In the genomic region with DNA sequence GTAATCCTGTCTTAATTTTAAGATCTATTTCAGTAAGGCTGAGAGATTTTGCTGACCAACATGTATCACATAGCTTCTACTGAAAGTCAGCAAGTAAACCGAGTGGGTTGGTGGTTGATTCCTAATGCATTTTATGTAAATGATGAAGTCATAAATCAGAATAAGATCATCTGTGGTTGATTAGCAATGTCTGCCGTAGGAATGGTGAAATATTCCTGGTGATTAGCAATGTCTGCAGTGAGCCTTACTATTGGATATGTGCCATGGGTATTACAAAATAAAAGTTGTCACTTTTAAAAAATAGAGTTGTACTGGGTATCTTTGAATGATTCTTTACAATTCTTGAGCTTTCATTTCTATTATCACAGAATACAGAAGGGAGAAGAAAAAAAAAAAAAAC, we compare ENCODE assay signal across 26 mouse cellular contexts. TPM values are rescaled to one million over a fixed set of nuclear protein-coding genes. Genes with fewer than 3 reads are reported as not detected.
DNase-seq lines count a peak whose midpoint lies in the region; ATAC-seq and TF ChIP-seq lines count a peak whose summit lies in the region.
"Had no signal": no experiment of that assay in that cellular context is flagged by ENCODE, and none has a peak within 500 bp of the region (broad histone marks: within the 10 kb centered on the region; RNA-seq: fewer than 3 reads in every experiment).

No protein-coding gene starts in this region.

- peak; percentile 63 for DNase-seq in liver, adult 2 months (ENCODE audit: extremely low read depth, low read depth, low spot score)
- DNase-seq in liver, postnatal 0 days = no peak
- peak; percentile 37 for DNase-seq in lung, postnatal 0 days (ENCODE audit: low spot score)
- DNase-seq in lung, postnatal 36 days = no peak
- peak; percentile 58 for DNase-seq in adipocyte (ENCODE audit: low spot score)
- DNase-seq: adrenal gland, adult 2 months; adrenal gland, postnatal 10 days; adrenal gland, postnatal 25 days; cerebellum, adult 11-12 months; cerebellum, adult 2 months; cerebellum, adult 9-10 months; cerebellum, postnatal 10 days; cerebellum, postnatal 36 days; embryo, embryonic 11 days had no signal

- no peak for TF ChIP-seq EP300 in liver, postnatal 0 days (IDR thresholded peaks at IDR 0.05; ENCODE audit: low read depth)
- no peak for TF ChIP-seq EP300 in lung, postnatal 0 days (IDR thresholded peaks at IDR 0.05)

- H3K36me3 ChIP-seq in liver, adult 2 months (ENCODE audit: control insufficient read depth, insufficient read depth, low read length) = no peaks in the 10 kb centered on the region
- H3K36me3 ChIP-seq in liver, postnatal 0 days (replicated peaks; ENCODE audit: insufficient read depth, low read length) = no peaks in the 10 kb centered on the region
- H3K36me3 ChIP-seq in lung, postnatal 0 days (ENCODE audit: insufficient read depth, low read length) = no peaks in the 10 kb centered on the region
- H3K36me3 ChIP-seq: embryonic facial prominence, embryonic 13.5 days; embryonic facial prominence, embryonic 15.5 days; forebrain, embryonic 10.5 days; forebrain, embryonic 12.5 days had no signal

- TF ChIP-seq CTCF in liver, adult 2 months (IDR thresholded peaks at IDR 0.05; ENCODE audit: low read depth, low read length) = no peak
- TF ChIP-seq CTCF in liver, postnatal 0 days (IDR thresholded peaks at IDR 0.05; ENCODE audit: low read depth) = no peak
- no peak for TF ChIP-seq CTCF in lung, postnatal 0 days (IDR thresholded peaks at IDR 0.05)

- H3K27me3 ChIP-seq in liver, adult 2 months (ENCODE audit: control insufficient read depth, insufficient read depth, low read length) = no peaks in the 10 kb centered on the region
- H3K27me3 ChIP-seq in liver, postnatal 0 days (ENCODE audit: insufficient read depth, low read length) = no peaks in the 10 kb centered on the region
- H3K27me3 ChIP-seq in lung, postnatal 0 days (replicated peaks; ENCODE audit: insufficient read depth, low read length) = no peaks in the 10 kb centered on the region
- H3K27me3 ChIP-seq: embryonic facial prominence, embryonic 13.5 days; embryonic facial prominence, embryonic 15.5 days; forebrain, embryonic 12.5 days; Patski had no signal

- no peak overlapping the region for H3K4me3 ChIP-seq in liver, adult 2 months (ENCODE audit: insufficient read depth, low read depth, low read length)
- no peak overlapping the region for H3K4me3 ChIP-seq in liver, postnatal 0 days (ENCODE audit: low read depth, low read length)
- no peak overlapping the region for H3K4me3 ChIP-seq in lung, postnatal 0 days (ENCODE audit: low read depth, low read length)
- H3K4me3 ChIP-seq: embryonic facial prominence, embryonic 13.5 days; embryonic facial prominence, embryonic 15.5 days; erythroblast, embryonic 14.5 days; forebrain, embryonic 10.5 days; forebrain, embryonic 12.5 days had no signal

- H3K4me1 ChIP-seq in liver, adult 2 months (ENCODE audit: control insufficient read depth, insufficient read depth, low read length) = peaks cover 22% of the 10 kb centered on the region
- peaks cover 9% of the 10 kb centered on the region for H3K4me1 ChIP-seq in liver, postnatal 0 days (ENCODE audit: insufficient read depth)
- H3K4me1 ChIP-seq in lung, postnatal 0 days (ENCODE audit: insufficient read depth, low read depth, low read length) = peaks cover 3% of the 10 kb centered on the region; the same call in 1 of the 2 replicates

- TF ChIP-seq POLR2A in liver, adult 2 months (IDR thresholded peaks at IDR 0.05; ENCODE audit: extremely low read depth, insufficient read depth, low read length) = no peak

- no peak for ATAC-seq in liver, postnatal 0 days
- ATAC-seq in lung, postnatal 0 days = no peak
- no peak for ATAC-seq in monocyte, adult 5-6 weeks (replicated peaks; ENCODE audit: insufficient number of reproducible peaks, low FRiP score, low TSS enrichment, poor library complexity, severe bottlenecking)
- ATAC-seq: activated CD4-positive, CD25-positive, alpha-beta regulatory T cell, adult 4 months; forebrain, embryonic 14.5 days; forebrain, embryonic 16.5 days; Patski had no signal

- no peaks in the 10 kb centered on the region for H3K79me2 ChIP-seq in liver, adult 2 months (ENCODE audit: control insufficient read depth, insufficient read depth, low read length)

- H3K9me3 ChIP-seq in liver, postnatal 0 days (ENCODE audit: low read length) = no peaks in the 10 kb centered on the region
- no peaks in the 10 kb centered on the region for H3K9me3 ChIP-seq in lung, postnatal 0 days (ENCODE audit: low read length)
- H3K9me3 ChIP-seq: embryonic facial prominence, embryonic 13.5 days; embryonic facial prominence, embryonic 15.5 days; forebrain, embryonic 10.5 days; forebrain, embryonic 12.5 days had no signal

- H3K9ac ChIP-seq in liver, adult 2 months (ENCODE audit: low read depth, low read length) = no peak overlapping the region
- H3K9ac ChIP-seq in liver, postnatal 0 days (replicated peaks) = no peak overlapping the region
- H3K9ac ChIP-seq in lung, postnatal 0 days (replicated peaks; ENCODE audit: low read depth) = no peak overlapping the region
- H3K9ac ChIP-seq: embryonic facial prominence, embryonic 13.5 days; embryonic facial prominence, embryonic 15.5 days; forebrain, embryonic 12.5 days had no signal

- H3K27ac ChIP-seq in liver, adult 2 months (replicated peaks; ENCODE audit: insufficient read depth, low read depth, low read length) = no peak overlapping the region
- no peak overlapping the region for H3K27ac ChIP-seq in liver, postnatal 0 days (ENCODE audit: low read depth)
- no peak overlapping the region for H3K27ac ChIP-seq in lung, postnatal 0 days (ENCODE audit: low read length)
- H3K27ac ChIP-seq: embryonic facial prominence, embryonic 13.5 days; embryonic facial prominence, embryonic 15.5 days; forebrain, embryonic 10.5 days; forebrain, embryonic 12.5 days had no signal

- 50% methylated on average over 2 of the region's 2 CpGs for WGBS in liver, adult 2 months
- 75% methylated on average over 2 of the region's 2 CpGs for WGBS in liver, postnatal 0 days (ENCODE audit: insufficient replicate concordance)
- WGBS in lung, postnatal 0 days = 51% methylated on average over 2 of the region's 2 CpGs

- no peak overlapping the region for H3K4me2 ChIP-seq in liver, postnatal 0 days (ENCODE audit: low read depth, low read length)
- H3K4me2 ChIP-seq in lung, postnatal 0 days (replicated peaks; ENCODE audit: low read depth, low read length) = no peak overlapping the region
- H3K4me2 ChIP-seq: embryonic facial prominence, embryonic 13.5 days; embryonic facial prominence, embryonic 15.5 days; forebrain, embryonic 12.5 days had no signal

RNA-seq across cellular contexts. Expression of gene Sox9, which starts 39.5 kb away (rescaled TPM):
- total RNA-seq in liver, adult 2 months (2014; rRNA removed) = 0.18 and 0.34 TPM in 2 replicates
- polyA plus RNA-seq in liver, adult 2 months (2012; rRNA removed) = 1.8 and 2.5 TPM in 2 replicates
- polyA plus RNA-seq in liver, postnatal 0 days (2015; fragmentation: Nextera tagmentation; extraction: Ambion mirVana) = 2.5 TPM in 2 replicates
- polyA plus RNA-seq in lung, postnatal 0 days (2015; fragmentation: Nextera tagmentation; extraction: Ambion mirVana) = 8.5 and 9.0 TPM in 2 replicates
- total RNA-seq in monocyte, adult 5-6 weeks (2017) = not detected in 3 replicates
- total RNA-seq: common myeloid progenitor, adult 5-6 weeks; MEL had no signal
- polyA plus RNA-seq: activated CD4-positive, CD25-positive, alpha-beta regulatory T cell, adult 4 months; erythroblast, embryonic 14.5 days had no signal

Comparison
In these comparisons a context has a peak if more than half of its experiments do, and no peak if none do; other contexts are left out.
1. DNase-seq: peak in liver, adult 2 months (single experiment), lung, postnatal 0 days (single experiment) and adipocyte (single experiment); none in liver, postnatal 0 days (single experiment) and lung, postnatal 36 days (single experiment).